Mouse (Mus musculus) CH12.LX (cell line): ENCODE measurements around the gene Ggps1. TPM values are rescaled to one million over a fixed set of nuclear protein-coding genes. Genes with fewer than 3 reads are reported as not detected.

Experiments
- DNase-seq: peaks from one replicate; pipeline ENCODE4 v3.0.0-alpha.2; 2013; ENCODE audit errors: extremely low read depth
- H3K27ac ChIP-seq: 2 replicates; pipeline ENCODE4 v1.5.1; 2012; ENCODE audit warnings: low read depth, mild to moderate bottlenecking, control low read depth, moderate library complexity; ENCODE audit not compliant: insufficient read depth
- H3K27me3 ChIP-seq: replicated peaks from 2 replicates; pipeline ENCODE3; 2012; ENCODE audit warnings: inconsistent platforms
- H3K36me3 ChIP-seq, 2 experiments: replicated peaks in 1 of 2; 2 replicates each; pipeline versions ENCODE3 to v1.6.1; 2012; ENCODE audit warnings: inconsistent platforms in 1 of 2, low read length in 1 of 2, mild to moderate bottlenecking in 1 of 2, mixed read lengths in 1 of 2, moderate library complexity in 1 of 2; ENCODE audit not compliant: control insufficient read depth in 1 of 2, insufficient read depth in 1 of 2
- H3K4me1 ChIP-seq, 2 experiments: 2 replicates each; pipeline ENCODE4 v1.6.1; 2012; ENCODE audit warnings: inconsistent platforms in 1 of 2, moderate library complexity in 1 of 2; ENCODE audit not compliant: insufficient read depth in 2 of 2, control insufficient read depth in 1 of 2
- H3K4me2 ChIP-seq: 2 replicates; pipeline ENCODE4 v1.6.1; 2012; ENCODE audit warnings: low read depth, mild to moderate bottlenecking, control low read depth; ENCODE audit not compliant: poor library complexity, insufficient read depth, severe bottlenecking
- H3K4me3 ChIP-seq, 3 experiments: fragments of 150-350 bp in 1 of 3; sonication (generic) in 1 of 3; replicated peaks in 1 of 3; 2 replicates each; pipeline versions ENCODE3 to v1.5.1; 2011 to 2012; ENCODE audit warnings: low read depth in 2 of 3, low read length in 2 of 3, mild to moderate bottlenecking in 2 of 3, moderate library complexity in 2 of 3, control low read depth in 1 of 3, improper control_type of control experiment in 1 of 3, inconsistent platforms in 1 of 3, mixed read lengths in 1 of 3; ENCODE audit not compliant: poor library complexity in 1 of 3
- H3K79me2 ChIP-seq: replicated peaks from 2 replicates; pipeline ENCODE4 v1.6.1; 2012; ENCODE audit warnings: mild to moderate bottlenecking, moderate library complexity; ENCODE audit not compliant: control insufficient read depth, poor library complexity, insufficient read depth, severe bottlenecking; ENCODE audit errors: extremely low read depth
- H3K9ac ChIP-seq: 2 replicates; pipeline ENCODE4 v1.6.1; 2012; ENCODE audit warnings: low read depth, mild to moderate bottlenecking, control low read depth, moderate library complexity; ENCODE audit not compliant: insufficient read depth
- H3K9me3 ChIP-seq: replicated peaks from 2 replicates; pipeline ENCODE3; 2012; ENCODE audit warnings: low read length, inconsistent platforms, mixed read lengths
- BHLHE40 ChIP-seq: IDR thresholded peaks from 2 replicates; pipeline ENCODE4 v1.6.1; 2011; ENCODE audit warnings: mild to moderate bottlenecking, low read depth, low read length, improper control_type of control experiment
- CHD1 ChIP-seq: IDR thresholded peaks from 2 replicates; pipeline ENCODE4 v1.6.1; 2012; ENCODE audit warnings: low read depth, low read length, improper control_type of control experiment, inconsistent platforms
- CHD2 ChIP-seq: IDR thresholded peaks from 2 replicates; pipeline ENCODE4 v1.6.1; 2011; ENCODE audit warnings: low read length, improper control_type of control experiment
- E2F4 ChIP-seq: IDR thresholded peaks from 2 replicates; pipeline ENCODE4 v1.6.1; 2011; ENCODE audit warnings: low read depth, low read length, improper control_type of control experiment; ENCODE audit not compliant: insufficient replicate concordance
- EP300 ChIP-seq: IDR thresholded peaks from 2 replicates; pipeline ENCODE4 v1.6.1; 2011; ENCODE audit warnings: low read length, improper control_type of control experiment
- HCFC1 ChIP-seq: IDR thresholded peaks from 2 replicates; pipeline ENCODE4 v1.6.1; 2012; ENCODE audit warnings: low read depth, mild to moderate bottlenecking, inconsistent platforms, low read length, improper control_type of control experiment
- IRF4 ChIP-seq: IDR thresholded peaks from 2 replicates; pipeline ENCODE4 v1.6.1; 2014; ENCODE audit warnings: low read depth, mild to moderate bottlenecking, inconsistent platforms, low read length, improper control_type of control experiment
- JUND ChIP-seq: conservative IDR thresholded peaks from 2 replicates; pipeline ENCODE4 v1.6.1; 2011; ENCODE audit warnings: low read depth, low read length, improper control_type of control experiment
- MAX ChIP-seq: IDR thresholded peaks from 2 replicates; pipeline ENCODE4 v1.6.1; 2011; ENCODE audit warnings: low read length, improper control_type of control experiment
- MEF2A ChIP-seq: IDR thresholded peaks from 2 replicates; pipeline ENCODE4 v1.6.1; 2014; ENCODE audit warnings: low read depth, mild to moderate bottlenecking, inconsistent platforms, low read length, improper control_type of control experiment, borderline replicate concordance
- MXI1 ChIP-seq: IDR thresholded peaks from 2 replicates; pipeline ENCODE4 v1.6.1; 2011; ENCODE audit warnings: mild to moderate bottlenecking, low read depth, low read length, improper control_type of control experiment
- NELFE ChIP-seq: IDR thresholded peaks from 2 replicates; pipeline ENCODE4 v1.6.1; 2011; ENCODE audit warnings: low read depth, low read length, improper control_type of control experiment
- NRF1 ChIP-seq: IDR thresholded peaks from 2 replicates; pipeline ENCODE4 v1.6.1; 2014; ENCODE audit warnings: low read depth, mild to moderate bottlenecking, inconsistent platforms, low read length, improper control_type of control experiment, moderate library complexity
- PAX5 ChIP-seq: IDR thresholded peaks from 2 replicates; pipeline ENCODE4 v1.6.1; 2012; ENCODE audit warnings: low read length, inconsistent platforms, mixed read lengths
- POLR2AphosphoS2 ChIP-seq: IDR thresholded peaks from 2 replicates; pipeline ENCODE4 v1.6.1; 2011; ENCODE audit warnings: low read depth, low read length, improper control_type of control experiment
- TCF12 ChIP-seq: IDR thresholded peaks from 2 replicates; pipeline ENCODE4 v1.6.1; 2014; ENCODE audit warnings: low read depth, mild to moderate bottlenecking, inconsistent platforms, low read length, improper control_type of control experiment
- UBTF ChIP-seq: IDR thresholded peaks from 2 replicates; pipeline ENCODE4 v1.6.1; 2012; ENCODE audit warnings: low read depth, mild to moderate bottlenecking, inconsistent platforms, low read length, improper control_type of control experiment, moderate library complexity
- USF2 ChIP-seq: conservative IDR thresholded peaks from 2 replicates; pipeline ENCODE4 v1.6.1; 2011; ENCODE audit warnings: low read depth, low read length, improper control_type of control experiment
- ZC3H11A ChIP-seq: IDR thresholded peaks from 2 replicates; pipeline ENCODE4 v1.6.1; 2012; ENCODE audit warnings: low read depth, mild to moderate bottlenecking, inconsistent platforms, low read length, improper control_type of control experiment
- dilution Hi-C: fragments of 300-500 bp; cut with MboI; formaldehyde crosslinking; loops from 2 replicates; pipeline ENCODE4 v1.14.3; 2020; ENCODE audit warnings: low sequenced_read_pairs; ENCODE audit not compliant: extremely low pct_unique_long_range_greater_than_20kb, extremely low pct_ligation_motif_present
- in situ Hi-C: fragments of 300-500 bp; cut with MboI; formaldehyde crosslinking; loops from 3 replicates; pipeline ENCODE4 v1.14.3; 2019; ENCODE audit warnings: low sequenced_read_pairs, low pct_ligation_motif_present, low pct_unique_long_range_greater_than_20kb, mixed read lengths
- polyA plus RNA-seq: library from polyadenylated mRNA; unstranded; fragments of >175 nt; gene quantifications from 2 replicates; pipeline ENCODE4 v1.2.1, GENCODE M21; 2012; ENCODE audit warnings: low read depth; ENCODE audit not compliant: insufficient read length
- total RNA-seq, 2 experiments: library from RNA; depleted of rRNA; stranded (reverse); fragments of 300-350 nt in 1 of 2; fragments of >200 nt in 1 of 2; gene quantifications; 2 replicates each; pipeline ENCODE4 v1.2.3; 2012 to 2014

Gene Ggps1
- total and polyA plus RNA-seq, 3 experiments = 21.6 to 48.7 (median 38.0) TPM

DNA sequence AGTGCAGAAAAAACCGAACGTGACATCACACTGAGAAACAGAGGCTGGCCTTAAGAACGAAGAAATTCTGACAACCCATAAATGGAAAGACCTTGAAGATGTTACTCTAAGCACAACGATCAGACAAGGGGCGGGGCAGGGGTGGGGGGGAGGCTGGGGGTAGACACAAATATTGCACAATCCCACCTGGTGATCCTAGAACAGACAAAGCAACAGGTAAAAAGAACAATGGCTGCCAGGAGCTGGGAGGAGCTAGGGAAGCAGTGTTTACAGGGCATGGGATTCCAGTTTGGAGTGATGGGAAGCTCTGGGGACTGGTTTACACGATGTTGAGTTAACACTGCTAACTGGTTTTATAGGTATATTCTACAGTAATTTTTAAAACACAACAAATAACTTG, 47.7 kb downstream of the Ggps1 start:
- no peak for DNase-seq
- H3K4me3 ChIP-seq = no peak overlapping the region
- H3K27me3 ChIP-seq = no peaks in the 10 kb centered on the region
- dilution Hi-C loops = no loop called here
- no peaks in the 10 kb centered on the region; the same call in 1 of the 2 replicates for H3K79me2 ChIP-seq
- in situ Hi-C loops = no loop called here
- peaks cover 3 to 9% of the 10 kb centered on the region in 2 experiments; a peak in 2 of 4 replicates for H3K4me1 ChIP-seq
- H3K9me3 ChIP-seq = no peaks in the 10 kb centered on the region
- no peak overlapping the region for H3K4me2 ChIP-seq
- peaks cover 54 to 81% of the 10 kb centered on the region in 2 experiments for H3K36me3 ChIP-seq
- no peak overlapping the region for H3K9ac ChIP-seq
- no peak for TF ChIP-seq UBTF
- no peak for TF ChIP-seq BHLHE40
- no peak for TF ChIP-seq MEF2A
- TF ChIP-seq E2F4 = no peak
- no peak for TF ChIP-seq HCFC1
- no peak for TF ChIP-seq USF2
- no peak overlapping the region for H3K27ac ChIP-seq

DNA sequence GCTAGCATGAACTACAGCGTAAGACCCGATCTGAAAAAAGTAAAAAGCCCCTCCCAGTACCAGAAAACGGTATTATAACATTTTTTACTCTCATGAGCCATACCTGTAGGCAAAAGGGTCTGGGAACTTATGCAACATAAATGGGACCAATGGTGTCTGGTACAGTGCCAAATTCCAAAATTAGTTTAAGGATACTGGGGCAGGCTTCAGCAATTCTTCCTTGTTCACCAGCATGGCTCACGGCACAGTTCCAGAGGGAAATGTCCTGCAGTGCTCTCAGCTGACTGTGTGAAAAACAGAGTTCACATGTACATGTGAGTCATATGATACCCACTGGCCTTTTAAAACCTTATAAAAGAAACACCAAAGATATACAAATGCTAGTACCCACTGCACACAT, 48.7 kb downstream of the Ggps1 start:
- no peak for TF ChIP-seq USF2
- TF ChIP-seq NRF1 = no peak
- no peak for TF ChIP-seq IRF4
- no peak for TF ChIP-seq MAX
- TF ChIP-seq TCF12 = no peak
- TF ChIP-seq JUND = no peak
- TF ChIP-seq CHD2 = no peak
- TF ChIP-seq POLR2AphosphoS2 = no peak
- no peak for TF ChIP-seq ZC3H11A
- no peak for TF ChIP-seq CHD1
- TF ChIP-seq NELFE = no peak
- no peak for TF ChIP-seq HCFC1
- TF ChIP-seq MXI1 = no peak
- no peak for TF ChIP-seq EP300
- no peak for TF ChIP-seq BHLHE40
- TF ChIP-seq PAX5 = no peak
- Histone ChIP-seq H3K4me2 (no peak overlapping the region), H3K4me1 (peaks cover 3 to 9% of the 10 kb centered on the region in 2 experiments; a peak in 2 of 4 replicates), H3K36me3 (peaks cover 57 to 85% of the 10 kb centered on the region in 2 experiments), H3K9ac (no peak overlapping the region), H3K4me3 (no peak overlapping the region), H3K9me3 (no peaks in the 10 kb centered on the region), H3K27me3 (no peaks in the 10 kb centered on the region), H3K79me2 (no peaks in the 10 kb centered on the region; the same call in 1 of the 2 replicates), H3K27ac (no peak overlapping the region)
- dilution Hi-C loops = no loop called here
- in situ Hi-C loops = no loop called here
- no peak for DNase-seq
